16 mouse cellular contexts compared by ENCODE assay signal in the genomic region with DNA sequence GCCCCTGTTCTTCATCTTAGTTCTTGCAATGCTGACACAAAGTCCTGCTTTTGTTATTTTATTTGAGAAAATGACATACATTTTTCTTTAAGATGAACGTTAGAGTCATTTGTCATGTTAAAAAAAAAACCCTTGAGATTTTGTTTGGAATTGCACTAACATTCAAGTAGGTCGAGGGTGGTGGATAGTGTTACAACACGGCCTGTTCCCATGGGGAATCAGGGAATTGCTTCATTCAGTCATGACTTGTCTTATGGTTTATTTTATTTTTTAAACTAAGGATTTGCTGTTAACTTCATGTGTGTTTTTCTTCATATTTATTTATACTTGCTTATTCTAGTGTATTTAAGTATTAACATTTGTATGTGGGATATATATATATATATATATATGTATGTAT.
"Had no signal": no experiment of that assay in that cellular context is flagged by ENCODE, and none has a peak within 500 bp of the region (broad histone marks: within the 10 kb centered on the region; RNA-seq: fewer than 3 reads in every experiment).

No protein-coding gene starts in this region.

- DNase-seq: kidney, postnatal 10 days; lung, embryonic 14.5 days; lung, postnatal 10 days; right cerebral cortex, adult 18-20 months; right cerebral cortex, postnatal 25 days; spleen, adult 18-20 months; thymus, adult 18-20 months; thymus, postnatal 14 days had no signal

- H3K4me3 ChIP-seq: left cerebral cortex, adult 2 months; limb, embryonic 10.5 days; liver, embryonic 15.5 days; megakaryocyte, embryonic 14.5 days; midbrain, embryonic 12.5 days; neural tube, embryonic 15.5 days had no signal

- H3K9me3 ChIP-seq: limb, embryonic 10.5 days; liver, embryonic 15.5 days; midbrain, embryonic 12.5 days; neural tube, embryonic 15.5 days had no signal

- H3K9ac ChIP-seq: liver, embryonic 15.5 days; lung, embryonic 14.5 days; midbrain, embryonic 12.5 days; neural tube, embryonic 15.5 days had no signal

- H3K36me3 ChIP-seq: limb, embryonic 10.5 days; liver, embryonic 15.5 days; midbrain, embryonic 12.5 days had no signal

- H3K27ac ChIP-seq: left cerebral cortex, adult 2 months; limb, embryonic 10.5 days; liver, embryonic 15.5 days; macrophage; midbrain, embryonic 12.5 days; neural tube, embryonic 15.5 days had no signal

- H3K4me1 ChIP-seq: limb, embryonic 10.5 days; liver, embryonic 15.5 days; megakaryocyte, embryonic 14.5 days; midbrain, embryonic 12.5 days had no signal

- H3K4me2 ChIP-seq: liver, embryonic 11.5 days; liver, embryonic 15.5 days; lung, embryonic 14.5 days; midbrain, embryonic 12.5 days; neural tube, embryonic 15.5 days had no signal

- H3K27me3 ChIP-seq: liver, embryonic 15.5 days; megakaryocyte, embryonic 14.5 days; midbrain, embryonic 12.5 days; neural tube, embryonic 15.5 days had no signal
